Mouse (Mus musculus) neural tube, embryonic 13.5 days (tissue): ENCODE results near the gene Me3. TPM values are rescaled to one million over a fixed set of nuclear protein-coding genes. Genes with fewer than 3 reads are reported as not detected.

Experiments
- ATAC-seq: fragments of 200-750 bp; cut with Nextera tagmentation; 2 replicates; pipeline ENCODE4 v1.8.0; 2017; ENCODE audit warnings: low read depth, mild to moderate bottlenecking, moderate TSS enrichment, moderate library complexity
- H3K27ac ChIP-seq: fragments of 300-500 bp; sonication (generic); replicated peaks from 2 replicates; pipeline ENCODE4 v1.5.1; 2015; ENCODE audit warnings: moderate library complexity, mild to moderate bottlenecking, inconsistent platforms
- H3K27me3 ChIP-seq: fragments of 300-500 bp; sonication (generic); 2 replicates; pipeline ENCODE4 v1.6.1; 2015; ENCODE audit warnings: mild to moderate bottlenecking, inconsistent platforms
- H3K36me3 ChIP-seq: fragments of 300-500 bp; sonication (generic); 2 replicates; pipeline ENCODE4 v1.6.1; 2015; ENCODE audit warnings: mild to moderate bottlenecking, inconsistent platforms
- H3K4me1 ChIP-seq: fragments of 300-500 bp; sonication (generic); replicated peaks from 2 replicates; pipeline ENCODE4 v1.6.1; 2015; ENCODE audit warnings: inconsistent platforms
- H3K4me2 ChIP-seq: fragments of 300-500 bp; sonication (generic); 2 replicates; pipeline ENCODE4 v1.6.1; 2015; ENCODE audit warnings: inconsistent platforms, mild to moderate bottlenecking, moderate library complexity
- H3K4me3 ChIP-seq: fragments of 300-500 bp; sonication (generic); 2 replicates; pipeline ENCODE4 v1.5.1; 2015; ENCODE audit warnings: mild to moderate bottlenecking, inconsistent platforms
- H3K9ac ChIP-seq: fragments of 300-500 bp; sonication (generic); 2 replicates; pipeline ENCODE4 v1.6.1; 2015; ENCODE audit warnings: moderate library complexity, mild to moderate bottlenecking, inconsistent platforms
- H3K9me3 ChIP-seq: fragments of 300-500 bp; sonication (generic); 2 replicates; pipeline ENCODE4 v1.6.1; 2016; ENCODE audit warnings: inconsistent platforms
- WGBS: fragments of 180-500 bp; shearing (Covaris S2); methylation state at CpG from one replicate; pipeline ENCODE4 v1.1.7; 2015; 5-methylcytosine and 5-hydroxymethylcytosine counted together
- polyA plus RNA-seq: library from polyadenylated mRNA; unstranded; fragments of >200 nt; fragmentation: Nextera tagmentation; extraction: Ambion mirVana; gene quantifications from 2 replicates; pipeline ENCODE4 v1.2.1, GENCODE M21; 2015

Me3 gene
- polyA plus RNA-seq, 1 experiment from 2014 or later = 5.1 TPM

GRCm38 (mm10) chr7:89671104-89671831, 39.1 kb downstream of the Me3 start:
- ATAC-seq = no peak
- 94% methylated on average over 6 of the region's 6 CpGs for WGBS

DNA sequence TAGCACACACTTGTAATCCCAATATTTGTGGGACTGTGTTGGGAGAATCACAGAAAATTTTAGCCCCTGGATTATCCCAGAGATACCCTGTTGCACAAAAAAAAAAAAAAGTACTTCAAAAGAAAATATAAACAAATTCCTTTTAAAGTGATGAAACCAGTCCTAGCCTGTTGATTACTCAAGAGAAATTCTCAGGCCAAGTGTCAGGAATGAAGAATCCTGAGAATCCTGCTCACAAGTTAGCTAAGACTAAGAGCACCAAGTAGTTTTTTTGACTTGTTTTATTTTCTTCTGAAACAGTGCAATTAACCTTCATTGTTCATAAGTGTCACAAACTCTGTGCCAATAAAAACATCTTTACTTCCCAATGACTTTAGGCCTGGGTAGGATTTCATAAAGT, 44.0 kb downstream of the Me3 start:
- H3K27me3 ChIP-seq = no peaks in the 10 kb centered on the region
- H3K36me3 ChIP-seq = no peaks in the 10 kb centered on the region
- H3K4me2 ChIP-seq = no peak overlapping the region
- H3K4me1 ChIP-seq = no peaks in the 10 kb centered on the region
- ATAC-seq = no peak
- no peak overlapping the region for H3K9ac ChIP-seq
- no peaks in the 10 kb centered on the region for H3K9me3 ChIP-seq
- H3K27ac ChIP-seq = no peak overlapping the region
- no peak overlapping the region for H3K4me3 ChIP-seq

More at GRCm38 (mm10) chr7:89671104-89671831, 39.1 kb downstream of the Me3 start:
- H3K27me3 ChIP-seq = no peaks in the 10 kb centered on the region
- H3K36me3 ChIP-seq = no peaks in the 10 kb centered on the region
- H3K4me2 ChIP-seq = no peak overlapping the region
- no peaks in the 10 kb centered on the region for H3K9me3 ChIP-seq
- no peak overlapping the region for H3K9ac ChIP-seq
- no peaks in the 10 kb centered on the region for H3K4me1 ChIP-seq
- H3K27ac ChIP-seq = no peak overlapping the region
- H3K4me3 ChIP-seq = no peak overlapping the region

GRCm38 (mm10) chr7:89677850-89678249, 45.7 kb downstream of the Me3 start:
- Histone ChIP-seq H3K27me3 (no peaks in the 10 kb centered on the region), H3K4me1 (no peaks in the 10 kb centered on the region; the same call in 1 of the 2 replicates), H3K9me3 (no peaks in the 10 kb centered on the region), H3K27ac (no peak overlapping the region), H3K36me3 (no peaks in the 10 kb centered on the region), H3K4me3 (no peak overlapping the region), H3K4me2 (no peak overlapping the region), H3K9ac (no peak overlapping the region)
- ATAC-seq = no peak
- WGBS = 68% methylated on average over 1 of the region's 1 CpGs

DNA sequence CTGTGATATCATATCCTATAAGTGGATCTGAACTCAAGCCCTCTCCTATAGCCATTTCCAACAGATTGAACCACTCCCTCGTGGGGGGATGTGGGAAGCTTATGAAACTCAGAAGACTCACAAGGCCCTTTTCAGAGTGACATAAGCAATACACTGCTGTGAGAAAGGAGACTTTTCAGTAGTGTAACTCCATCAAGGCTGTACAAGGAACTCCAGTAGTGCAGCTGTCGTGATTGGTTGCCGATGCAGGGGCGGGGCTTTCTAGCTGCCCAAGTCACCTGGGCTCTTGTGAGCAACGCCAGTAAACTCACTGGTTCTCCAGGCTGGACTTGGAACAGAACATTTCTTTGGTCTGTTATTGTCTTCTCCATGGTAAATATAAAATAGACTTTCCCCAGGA, 46.5 kb downstream of the Me3 start:
- Histone ChIP-seq H3K27me3 (no peaks in the 10 kb centered on the region), H3K4me3 (no peak overlapping the region), H3K9me3 (no peaks in the 10 kb centered on the region), H3K9ac (no peak overlapping the region), H3K4me1 (no peaks in the 10 kb centered on the region; the same call in 1 of the 2 replicates), H3K4me2 (no peak overlapping the region), H3K27ac (no peak overlapping the region), H3K36me3 (no peaks in the 10 kb centered on the region)
- 85% methylated on average over 5 of the region's 5 CpGs for WGBS
- ATAC-seq = no peak

GRCm38 (mm10) chr7:89679139-89679538, 46.9 kb downstream of the Me3 start:
- no peaks in the 10 kb centered on the region for H3K9me3 ChIP-seq
- no peaks in the 10 kb centered on the region for H3K27me3 ChIP-seq
- 89% methylated on average over 6 of the region's 6 CpGs for WGBS
- no peaks in the 10 kb centered on the region; the same call in 1 of the 2 replicates for H3K4me1 ChIP-seq
- no peak for ATAC-seq
- H3K4me3 ChIP-seq = no peak overlapping the region
- no peak overlapping the region for H3K9ac ChIP-seq
- H3K36me3 ChIP-seq = no peaks in the 10 kb centered on the region
- no peak overlapping the region for H3K4me2 ChIP-seq
- no peak overlapping the region for H3K27ac ChIP-seq

DNA sequence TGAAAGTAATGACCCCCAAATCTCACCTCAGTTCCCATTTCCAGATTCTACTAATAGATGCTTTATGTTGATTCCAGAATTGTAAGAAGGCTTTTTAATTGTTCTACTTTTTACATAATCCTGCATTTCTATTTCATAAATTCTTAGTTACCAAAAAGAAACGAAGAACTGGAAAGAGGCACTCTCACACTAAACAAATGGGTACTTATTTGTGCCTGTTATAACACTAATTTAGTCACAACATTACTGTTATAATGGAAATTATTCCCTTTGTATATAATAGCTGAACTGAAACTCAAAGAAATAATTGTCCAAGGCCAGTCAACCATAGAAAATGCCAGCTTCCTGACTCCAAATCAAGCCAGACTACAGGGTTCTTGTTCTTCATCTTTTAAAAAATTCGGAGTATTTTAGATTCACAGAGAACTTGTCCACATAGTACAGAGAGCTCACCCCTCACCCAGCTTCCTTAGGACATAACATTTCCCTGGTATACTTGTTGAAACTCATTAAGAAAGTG, 47.5 kb downstream of the Me3 start:
- Histone ChIP-seq H3K9ac (no peak overlapping the region), H3K4me2 (no peak overlapping the region), H3K27me3 (no peaks in the 10 kb centered on the region), H3K4me1 (no peaks in the 10 kb centered on the region; the same call in 1 of the 2 replicates), H3K36me3 (no peaks in the 10 kb centered on the region), H3K27ac (no peak overlapping the region), H3K9me3 (no peaks in the 10 kb centered on the region), H3K4me3 (no peak overlapping the region)
- 40% methylated on average over 2 of the region's 2 CpGs for WGBS
- ATAC-seq = no peak

DNA sequence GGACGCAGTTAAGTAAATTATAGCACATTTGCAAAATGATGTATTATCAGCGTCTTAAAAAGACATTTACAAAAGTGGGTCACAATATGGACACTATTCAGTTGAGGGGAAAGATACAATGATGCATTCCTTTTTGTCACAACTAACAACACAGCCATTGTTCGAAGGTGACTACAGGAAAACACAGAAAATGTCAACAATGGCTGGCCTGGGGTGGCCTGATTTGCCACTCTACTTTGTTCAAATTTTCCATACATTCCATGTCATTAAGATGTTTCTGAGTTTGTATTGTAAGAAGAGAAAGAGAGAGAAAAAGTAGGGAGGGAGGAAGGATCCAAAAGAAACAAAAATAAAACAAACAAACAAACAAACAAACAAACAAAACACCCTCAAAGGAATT, 48.7 kb downstream of the Me3 start:
- H3K9ac ChIP-seq = no peak overlapping the region
- no peaks in the 10 kb centered on the region for H3K27me3 ChIP-seq
- no peaks in the 10 kb centered on the region; the same call in 1 of the 2 replicates for H3K4me1 ChIP-seq
- H3K36me3 ChIP-seq = no peaks in the 10 kb centered on the region
- WGBS = 62% methylated on average over 3 of the region's 3 CpGs
- no peak overlapping the region for H3K27ac ChIP-seq
- no peaks in the 10 kb centered on the region for H3K9me3 ChIP-seq
- no peak for ATAC-seq
- H3K4me3 ChIP-seq = no peak overlapping the region
- no peak overlapping the region for H3K4me2 ChIP-seq

GRCm38 (mm10) chr7:89681666-89682470, 49.7 kb downstream of the Me3 start:
- H3K9me3 ChIP-seq = no peaks in the 10 kb centered on the region
- no peak for ATAC-seq
- H3K27ac ChIP-seq = no peak overlapping the region
- WGBS = 63% methylated on average over 10 of the region's 10 CpGs
- no peaks in the 10 kb centered on the region; the same call in 1 of the 2 replicates for H3K4me1 ChIP-seq
- no peaks in the 10 kb centered on the region for H3K36me3 ChIP-seq
- H3K4me2 ChIP-seq = no peak overlapping the region
- H3K27me3 ChIP-seq = no peaks in the 10 kb centered on the region
- no peak overlapping the region for H3K9ac ChIP-seq
- H3K4me3 ChIP-seq = no peak overlapping the region

DNA sequence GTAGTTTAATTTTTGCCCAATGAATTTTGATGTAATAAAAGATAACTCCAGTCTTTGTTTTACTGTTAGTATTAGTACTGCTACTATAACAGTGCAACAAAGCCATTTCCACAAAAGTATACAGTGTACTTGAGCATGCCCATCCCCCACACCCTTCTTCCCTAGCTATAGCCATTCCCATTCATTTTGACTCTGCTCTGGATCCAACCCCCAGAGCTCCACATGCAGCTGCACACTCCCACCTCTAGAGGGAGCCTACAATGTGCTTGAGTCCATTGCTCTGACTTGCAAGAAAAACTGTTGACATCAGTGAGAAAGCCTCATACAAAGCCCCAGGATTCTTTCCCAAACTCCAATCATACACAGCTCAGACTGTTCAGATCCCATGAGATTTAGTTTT, 66.0 kb downstream of the Me3 start:
- no peak for ATAC-seq
- H3K9me3 ChIP-seq = no peaks in the 10 kb centered on the region
- H3K9ac ChIP-seq = no peak overlapping the region
- H3K4me3 ChIP-seq = no peak overlapping the region
- H3K4me1 ChIP-seq = no peaks in the 10 kb centered on the region
- H3K36me3 ChIP-seq = no peaks in the 10 kb centered on the region
- no peak overlapping the region for H3K4me2 ChIP-seq
- H3K27ac ChIP-seq = no peak overlapping the region
- no peaks in the 10 kb centered on the region for H3K27me3 ChIP-seq

- H3K9me3 ChIP-seq = no peaks in the 10 kb centered on the region
- no peak overlapping the region for H3K9ac ChIP-seq
- H3K4me1 ChIP-seq = no peaks in the 10 kb centered on the region
- WGBS = 67% methylated on average over 5 of the region's 5 CpGs
- no peak for ATAC-seq
- no peaks in the 10 kb centered on the region for H3K36me3 ChIP-seq
- no peak overlapping the region for H3K4me3 ChIP-seq
- H3K4me2 ChIP-seq = no peak overlapping the region
- H3K27me3 ChIP-seq = no peaks in the 10 kb centered on the region
- H3K27ac ChIP-seq = no peak overlapping the region
Measured at GRCm38 (mm10) chr7:89699668-89700350, 67.6 kb downstream of the Me3 start.

DNA sequence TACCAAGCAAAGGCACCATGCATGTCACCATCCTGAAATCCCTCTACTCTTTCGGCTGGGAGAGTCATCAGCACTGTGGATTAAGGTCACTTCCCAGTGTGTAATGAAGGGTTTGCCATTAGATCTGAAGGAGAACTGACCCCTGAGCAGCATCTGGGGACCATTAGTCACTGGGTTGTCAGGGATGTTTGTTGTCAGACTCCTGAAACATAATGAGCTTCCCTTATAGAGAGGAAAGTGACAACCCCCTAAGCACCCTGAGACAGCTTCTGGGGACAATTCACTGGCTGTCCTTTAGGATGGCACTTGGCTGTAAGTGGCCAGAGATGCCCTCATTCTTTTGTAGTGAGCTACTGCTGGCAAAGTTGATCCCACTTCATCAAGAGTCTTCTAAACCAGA, 68.3 kb downstream of the Me3 start:
- H3K4me2 ChIP-seq = no peak overlapping the region
- ATAC-seq = no peak
- H3K9ac ChIP-seq = no peak overlapping the region
- H3K27me3 ChIP-seq = no peaks in the 10 kb centered on the region
- no peak overlapping the region for H3K27ac ChIP-seq
- H3K36me3 ChIP-seq = no peaks in the 10 kb centered on the region
- H3K4me3 ChIP-seq = no peak overlapping the region
- no peaks in the 10 kb centered on the region for H3K9me3 ChIP-seq
- WGBS = 24% methylated on average over 1 of the region's 1 CpGs
- no peaks in the 10 kb centered on the region for H3K4me1 ChIP-seq

DNA sequence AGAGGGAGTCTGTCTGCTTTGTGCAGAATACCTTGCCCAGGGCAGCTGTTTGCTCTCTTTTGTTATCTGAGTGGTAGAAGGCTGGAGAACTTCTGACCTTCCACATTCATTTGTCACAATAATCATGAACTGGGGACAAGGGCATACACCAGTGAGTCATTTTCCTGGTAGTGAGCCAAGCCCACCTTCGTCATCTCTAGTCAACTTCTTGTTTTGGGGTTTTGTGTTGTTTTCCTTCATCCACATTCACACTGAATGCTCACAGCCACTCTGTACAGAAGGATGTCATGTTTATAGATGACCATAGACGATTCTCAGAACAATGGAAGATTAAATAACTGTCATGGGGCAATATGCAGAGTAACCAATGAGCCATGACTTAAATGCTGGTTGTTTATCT, 78.6 kb downstream of the Me3 start:
- Histone ChIP-seq H3K9me3 (no peaks in the 10 kb centered on the region), H3K36me3 (no peaks in the 10 kb centered on the region), H3K9ac (no peak overlapping the region), H3K4me2 (no peak overlapping the region), H3K27me3 (no peaks in the 10 kb centered on the region), H3K4me3 (no peak overlapping the region), H3K27ac (no peak overlapping the region), H3K4me1 (no peaks in the 10 kb centered on the region)
- 58% methylated on average over 2 of the region's 2 CpGs for WGBS
- ATAC-seq = no peak
